Comparison of ENCODE assay signal across 11 mouse cellular contexts in genomic region chr4:141308857-141309772, GRCm38 (mm10). TPM values are rescaled to one million over a fixed set of nuclear protein-coding genes. Genes with fewer than 3 reads are reported as not detected.
DNase-seq lines count a peak whose midpoint lies in the region; ATAC-seq and TF ChIP-seq lines count a peak whose summit lies in the region.
"Had no signal": no experiment of that assay in that cellular context is flagged by ENCODE, and none has a peak within 500 bp of the region (broad histone marks: within the 10 kb centered on the region; RNA-seq: fewer than 3 reads in every experiment).

No protein-coding gene starts in this region.

- in situ Hi-C loops in ES-E14 (cut with MboI; ENCODE audit: low sequenced_read_pairs in 2 of 2, unreplicated experiment in 2 of 2), result no loop called here

- no peak for ATAC-seq in limb, embryonic 15.5 days (ENCODE audit: insufficient number of reproducible peaks, low FRiP score, low TSS enrichment, low read depth)
- ATAC-seq in activated CD4-positive, CD25-positive, alpha-beta regulatory T cell, adult 4 months, result no peak
- ATAC-seq: hindbrain, postnatal 0 days; Patski had no signal

- H3K27ac ChIP-seq in kidney, adult 2 months (ENCODE audit: insufficient read depth, low read depth, low read length), result peak overlapping the region; percentile 83
- H3K27ac ChIP-seq in ES-E14 (ENCODE audit: insufficient read depth, low read depth, low read length, poor library complexity, severe bottlenecking), result no peak overlapping the region
- peak overlapping the region; percentile 75 for H3K27ac ChIP-seq in limb, embryonic 15.5 days
- H3K27ac ChIP-seq: hindbrain, postnatal 0 days had no signal

- H3K4me1 ChIP-seq in kidney, adult 2 months (ENCODE audit: control insufficient read depth, insufficient read depth, low read length), result peaks cover 35% of the 10 kb centered on the region
- H3K4me1 ChIP-seq in ES-E14 (ENCODE audit: control insufficient read depth in 2 of 2, insufficient read depth in 2 of 2, low read length in 2 of 2, poor library complexity in 1 of 2), result peaks cover 5 to 65% of the 10 kb centered on the region in 2 experiments
- peaks cover 53% of the 10 kb centered on the region for H3K4me1 ChIP-seq in limb, embryonic 15.5 days

- no peak overlapping the region for H3K9ac ChIP-seq in ES-E14 (ENCODE audit: insufficient read depth, low read depth, low read length, poor library complexity, severe bottlenecking)
- no peak overlapping the region for H3K9ac ChIP-seq in limb, embryonic 15.5 days

- TF ChIP-seq CTCF in kidney, adult 2 months (conservative IDR thresholded peaks at IDR 0.05; ENCODE audit: insufficient read depth, insufficient read length, low read depth, low read length), result no peak

- no peak for TF ChIP-seq POLR2A in kidney, adult 2 months (IDR thresholded peaks at IDR 0.05; ENCODE audit: low read depth, low read length)

- 84% methylated on average over 34 of the region's 34 CpGs for WGBS in kidney, adult 2 months
- 88% methylated on average over 34 of the region's 34 CpGs for WGBS in limb, embryonic 15.5 days

- no peaks in the 10 kb centered on the region for H3K9me3 ChIP-seq in ES-E14 (ENCODE audit: control insufficient read depth, insufficient read depth, low read depth, low read length)
- no peaks in the 10 kb centered on the region for H3K9me3 ChIP-seq in limb, embryonic 15.5 days

- H3K36me3 ChIP-seq in kidney, adult 2 months (ENCODE audit: control insufficient read depth, insufficient read depth, low read length), result no peaks in the 10 kb centered on the region
- H3K36me3 ChIP-seq in ES-E14 (ENCODE audit: control insufficient read depth, insufficient read depth, low read length, poor library complexity, severe bottlenecking), result peaks cover 76% of the 10 kb centered on the region
- H3K36me3 ChIP-seq in limb, embryonic 15.5 days, result peaks cover 7% of the 10 kb centered on the region; the same call in 1 of the 2 replicates

- H3K4me3 ChIP-seq in kidney, adult 2 months (ENCODE audit: insufficient read depth, low read depth, low read length), result no peak overlapping the region
- H3K4me3 ChIP-seq in ES-E14 (ENCODE audit: insufficient read depth in 1 of 2, low read depth in 1 of 2, low read length in 2 of 2, poor library complexity in 1 of 2, severe bottlenecking in 1 of 2), result peak overlapping the region in 1 of 2 experiments; percentile 22; a peak in 2 of 4 replicates
- no peak overlapping the region for H3K4me3 ChIP-seq in limb, embryonic 15.5 days

- H3K27me3 ChIP-seq in kidney, adult 2 months (replicated peaks; ENCODE audit: control insufficient read depth, insufficient read depth, low read length), result no peaks in the 10 kb centered on the region
- H3K27me3 ChIP-seq in limb, embryonic 15.5 days, result 0 out of 2 replicates have a peak, but pooled peaks cover 2% of the 10 kb centered on the region
- H3K27me3 ChIP-seq: Patski had no signal

- no peak overlapping the region for H3K4me2 ChIP-seq in limb, embryonic 15.5 days

- no peak for DNase-seq in kidney, adult 2 months
- no peak for DNase-seq in kidney, adult 11 months
- peak; percentile 67 for DNase-seq in 3T3-L1 (ENCODE audit: low read depth, low spot score)
- DNase-seq in ES-E14 (ENCODE audit: low read depth, low spot score), result no peak
- DNase-seq in left cerebral cortex, adult 11 months (ENCODE audit: low spot score), result no peak
- DNase-seq: right cerebral cortex, postnatal 25 days; thymus, postnatal 4 days had no signal

TF ChIP-seq in ES-E14, 5 proteins besides CTCF, POLR2A, EP300 and RAD21:
- no peak for TF ChIP-seq HCFC1 (IDR thresholded peaks at IDR 0.05; ENCODE audit: borderline replicate concordance, insufficient read depth, low read length)
- no peak for TF ChIP-seq ZC3H11A (IDR thresholded peaks at IDR 0.05; ENCODE audit: borderline replicate concordance, low read depth, low read length)
- no peak for TF ChIP-seq ZNF384 (IDR thresholded peaks at IDR 0.05; ENCODE audit: low read depth, low read length)
- TF ChIP-seq MAFK (IDR thresholded peaks at IDR 0.05; ENCODE audit: insufficient read depth, low read depth, low read length), result peak; percentile 73
- TF ChIP-seq CHD2 (IDR thresholded peaks at IDR 0.05; ENCODE audit: low read depth, low read length), result no peak

RNA-seq across cellular contexts. Expression of gene Epha2, which starts 8.1 kb away (rescaled TPM):
- polyA plus RNA-seq in kidney, adult 2 months (2012; rRNA removed), result 8.1 and 9.6 TPM in 2 replicates
- 256 and 507 TPM in 2 replicates for total RNA-seq in ES-E14 (2012; rRNA removed)
- 6.2 and 6.5 TPM in 2 replicates for polyA plus RNA-seq in limb, embryonic 15.5 days (2015; fragmentation: Nextera tagmentation; extraction: Ambion mirVana)
- not detected for polyA plus RNA-seq in activated CD4-positive, CD25-positive, alpha-beta regulatory T cell, adult 4 months (2017; shearing (Covaris generic))

RNA-seq across cellular contexts. Expression of gene Fam131c, which starts 58.9 kb away (rescaled TPM):
- polyA plus RNA-seq in kidney, adult 2 months (2012; rRNA removed), result 1.8 and 2.0 TPM in 2 replicates
- total RNA-seq in ES-E14 (2012; rRNA removed), result 2.3 and 2.5 TPM in 2 replicates
- polyA plus RNA-seq in limb, embryonic 15.5 days (2015; fragmentation: Nextera tagmentation; extraction: Ambion mirVana), result 1.6 and 1.9 TPM in 2 replicates
- not detected for polyA plus RNA-seq in activated CD4-positive, CD25-positive, alpha-beta regulatory T cell, adult 4 months (2017; shearing (Covaris generic))
